Mouse (Mus musculus) heart, postnatal 14 days (tissue): ENCODE results near the gene Tigit. TPM values are rescaled to one million over a fixed set of nuclear protein-coding genes. Genes with fewer than 3 reads are reported as not detected.
A peak's percentile ranks its signal among the peaks of the same experiment; 100 is the strongest.

Experiments used
- DNase-seq, 2 experiments: peaks; one replicate each; pipeline ENCODE4 v3.0.0; 2021 to 2022
- intact Hi-C: fragments of 180-260 bp; cut with DNase I; formaldehyde crosslinking; loops from one replicate; pipeline ENCODE4 v1.15.1; 2025
- total RNA-seq, 2 experiments: library from RNA; stranded (reverse); gene quantifications; 2 replicates each; pipeline ENCODE4 v1.2.3; 2021

Gene Tigit
- total RNA-seq, 2 experiments from 2014 or later: not detected

GRCm38 (mm10) chr16:43671972-43672371, 8.0 kb upstream of the Tigit start:
- intact Hi-C loops: no loop called here

GRCm38 (mm10) chr16:43668294-43668693, 4.3 kb upstream of the Tigit start:
- no peak for DNase-seq
- intact Hi-C loops: no loop called here

More at GRCm38 (mm10) chr16:43671972-43672371, 8.0 kb upstream of the Tigit start:
- DNase-seq: no peak

GRCm38 (mm10) chr16:43664861-43665260, 915 bp upstream of the Tigit start:
- intact Hi-C loops: no loop called here
- no peak for DNase-seq

- no peak for DNase-seq
- intact Hi-C loops: no loop called here
Measured at GRCm38 (mm10) chr16:43662124-43663004, 1.6 kb downstream of the Tigit start.

- intact Hi-C loops: no loop called here
- DNase-seq: no peak
Measured at GRCm38 (mm10) chr16:43661576-43661975, 2.4 kb downstream of the Tigit start.

- intact Hi-C loops: no loop called here
Measured at GRCm38 (mm10) chr16:43655183-43655787, 8.7 kb downstream of the Tigit start.

GRCm38 (mm10) chr16:43654269-43654668, 9.7 kb downstream of the Tigit start:
- DNase-seq: no peak
- intact Hi-C loops: no loop called here

More at GRCm38 (mm10) chr16:43655183-43655787, 8.7 kb downstream of the Tigit start:
- DNase-seq: no peak

GRCm38 (mm10) chr16:43653288-43653687, 10.7 kb downstream of the Tigit start:
- intact Hi-C loops: no loop called here
- DNase-seq: no peak

- intact Hi-C loops: no loop called here
- no peak for DNase-seq
Measured at GRCm38 (mm10) chr16:43650355-43651080, 13.4 kb downstream of the Tigit start.

- DNase-seq: no peak
Measured at GRCm38 (mm10) chr16:43647641-43648040, 16.3 kb downstream of the Tigit start.

GRCm38 (mm10) chr16:43646943-43647342, 17.0 kb downstream of the Tigit start:
- intact Hi-C loops: no loop called here
- DNase-seq: no peak

More at GRCm38 (mm10) chr16:43647641-43648040, 16.3 kb downstream of the Tigit start:
- intact Hi-C loops: no loop called here

- no peak for DNase-seq
- intact Hi-C loops: no loop called here
Measured at GRCm38 (mm10) chr16:43645879-43646278, 18.1 kb downstream of the Tigit start.

GRCm38 (mm10) chr16:43641230-43641629, 22.7 kb downstream of the Tigit start:
- no peak for DNase-seq
- intact Hi-C loops: no loop called here

GRCm38 (mm10) chr16:43638406-43639049, 25.4 kb downstream of the Tigit start:
- peak; percentile 9 to 36 for DNase-seq
- intact Hi-C loops: no loop called here

- intact Hi-C loops: no loop called here
- no peak for DNase-seq
Measured at GRCm38 (mm10) chr16:43637241-43637640, 26.7 kb downstream of the Tigit start.

GRCm38 (mm10) chr16:43634037-43634436, 29.9 kb downstream of the Tigit start:
- no peak for DNase-seq
- intact Hi-C loops: no loop called here

- DNase-seq: no peak
- intact Hi-C loops: no loop called here
Measured at GRCm38 (mm10) chr16:43631758-43632157, 32.2 kb downstream of the Tigit start.

- intact Hi-C loops: no loop called here
- DNase-seq: no peak
Measured at GRCm38 (mm10) chr16:43628662-43629061, 35.3 kb downstream of the Tigit start.

- DNase-seq: no peak
- intact Hi-C loops: no loop called here
Measured at GRCm38 (mm10) chr16:43625956-43626355, 38.0 kb downstream of the Tigit start.

- intact Hi-C loops: no loop called here
- DNase-seq: peak in 1 of 2 experiments; percentile 21
Measured at GRCm38 (mm10) chr16:43625289-43625688, 38.7 kb downstream of the Tigit start.

- no peak for DNase-seq
- intact Hi-C loops: no loop called here
Measured at GRCm38 (mm10) chr16:43624876-43625275, 39.1 kb downstream of the Tigit start.
